16 mouse cellular contexts compared by ENCODE assay signal in the genomic region with DNA sequence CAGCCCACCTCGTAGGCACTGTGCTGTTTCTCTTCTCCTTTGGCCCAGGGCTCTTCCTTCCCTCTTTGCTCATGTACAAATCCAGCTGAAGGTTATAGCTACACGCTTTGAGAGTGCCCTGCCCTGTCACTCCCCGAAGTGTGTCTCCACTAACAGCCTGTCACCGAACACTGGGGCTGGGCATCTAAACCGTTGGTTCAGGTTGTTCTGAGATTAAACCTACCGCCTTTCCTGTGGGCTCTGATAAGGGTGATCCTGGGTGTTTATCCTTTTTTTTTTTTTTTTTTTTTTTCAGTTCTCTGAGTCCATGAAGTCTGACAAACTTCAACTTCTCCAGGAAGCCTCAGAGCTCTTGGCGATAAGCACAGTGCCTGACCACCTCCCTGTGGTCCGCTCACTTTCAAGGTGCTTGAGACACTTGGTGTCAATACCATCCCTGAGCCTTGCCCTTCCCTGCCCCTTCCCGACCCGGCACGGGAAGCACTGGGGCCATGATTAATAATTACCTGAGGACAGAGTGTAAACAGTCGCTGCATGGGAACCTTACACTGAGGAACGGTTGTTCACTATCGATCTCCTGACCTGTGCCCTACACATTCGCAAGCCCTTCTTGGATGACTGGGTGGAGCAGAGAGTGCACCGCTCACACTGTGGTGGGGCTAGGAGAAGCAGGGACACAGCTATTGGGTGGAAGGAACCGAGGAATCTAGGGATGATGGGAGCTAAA. TPM values are rescaled to one million over a fixed set of nuclear protein-coding genes. Genes with fewer than 3 reads are reported as not detected.
DNase-seq lines count a peak whose midpoint lies in the region; ATAC-seq lines count a peak whose summit lies in the region.
"Had no signal": no experiment of that assay in that cellular context is flagged by ENCODE, and none has a peak within 500 bp of the region (broad histone marks: within the 10 kb centered on the region; RNA-seq: fewer than 3 reads in every experiment).

No protein-coding gene starts in this region.

- no peaks in the 10 kb centered on the region for H3K9me3 ChIP-seq in midbrain, embryonic 16.5 days (replicated peaks; ENCODE audit: control insufficient read depth, low read length, poor library complexity, severe bottlenecking)
- H3K9me3 ChIP-seq: G1E had no signal

- H3K4me3 ChIP-seq in midbrain, embryonic 16.5 days (ENCODE audit: low read depth, low read length): no peak overlapping the region
- H3K4me3 ChIP-seq: myocyte had no signal

- no peak overlapping the region for H3K9ac ChIP-seq in midbrain, embryonic 16.5 days (ENCODE audit: low read depth, low read length)

- H3K27me3 ChIP-seq in midbrain, embryonic 16.5 days (ENCODE audit: control insufficient read depth, insufficient read depth, low read depth, low read length): no peaks in the 10 kb centered on the region

- H3K4me2 ChIP-seq in midbrain, embryonic 16.5 days (ENCODE audit: low read length): no peak overlapping the region

- ATAC-seq in megakaryocyte, adult 5-6 weeks (ENCODE audit: poor library complexity, severe bottlenecking): peak; percentile 38; the same call in 1 of the 2 replicates
- no peak for ATAC-seq in midbrain, embryonic 16.5 days
- ATAC-seq: forebrain, embryonic 14.5 days had no signal

- no peaks in the 10 kb centered on the region for H3K36me3 ChIP-seq in midbrain, embryonic 16.5 days (ENCODE audit: control insufficient read depth, insufficient read depth, low read length)
- H3K36me3 ChIP-seq: G1E had no signal

- no peak overlapping the region for H3K27ac ChIP-seq in midbrain, embryonic 16.5 days (ENCODE audit: low read length)

- DNase-seq in spleen, adult 12 weeks (ENCODE audit: low spot score): peak; percentile 61
- no peak for DNase-seq in spleen, adult 18-20 months
- DNase-seq in kidney, postnatal 14 days: peak; percentile 65
- DNase-seq in yolk sac, embryonic 10.5 days (ENCODE audit: low spot score): peak; percentile 89
- no peak for DNase-seq in thymus, postnatal 10 days (ENCODE audit: low spot score in 2 of 2)
- DNase-seq in heart, postnatal 14 days: no peak
- DNase-seq: cerebellum, adult 11 months; layer of hippocampus, adult 9-11 months; left cerebral cortex, postnatal 4 days had no signal

- no peaks in the 10 kb centered on the region for H3K4me1 ChIP-seq in midbrain, embryonic 16.5 days (ENCODE audit: control insufficient read depth, insufficient read depth, low read length)

- intact Hi-C loops in heart, postnatal 14 days (cut with DNase I): no loop called here

- WGBS in midbrain, embryonic 16.5 days: 92% methylated on average over 17 of the region's 17 CpGs

RNA-seq across cellular contexts. Expression of a gene that starts 12.2 kb away (rescaled TPM):
- total RNA-seq in megakaryocyte, adult 5-6 weeks (2015): 3.6 and 7.2 TPM in 2 replicates
- total RNA-seq in megakaryocyte, adult 5-6 weeks (2017): 5.4 and 14.4 TPM in 2 replicates
- 4.8 and 5.4 TPM in 2 replicates for polyA plus RNA-seq in midbrain, embryonic 16.5 days (2015; fragmentation: Nextera tagmentation; extraction: Ambion mirVana)
- 100 to 1,000 TPM; 397 to 446 TPM for total RNA-seq in heart, postnatal 14 days (2021)
- polyA plus RNA-seq: G1E had no signal

RNA-seq across cellular contexts. Expression of a gene that starts 52.0 kb away (rescaled TPM):
- total RNA-seq in megakaryocyte, adult 5-6 weeks (2015): not detected in 2 replicates
- not detected in 2 replicates for total RNA-seq in megakaryocyte, adult 5-6 weeks (2017)
- polyA plus RNA-seq in midbrain, embryonic 16.5 days (2015; fragmentation: Nextera tagmentation; extraction: Ambion mirVana): not detected in 2 replicates
- total RNA-seq in heart, postnatal 14 days (2021): not detected
- total RNA-seq: granulocyte monocyte progenitor cell, adult 5-6 weeks; heart, postnatal 4 days; left cerebral cortex, postnatal 4 days had no signal
- polyA plus RNA-seq: forebrain, embryonic 14.5 days; G1E; myocyte had no signal

Comparison
In these comparisons a context has a peak if more than half of its experiments do, and no peak if none do; other contexts are left out.
1. DNase-seq: peak in spleen, adult 12 weeks (single experiment), kidney, postnatal 14 days (single experiment) and yolk sac, embryonic 10.5 days (single experiment); none in spleen, adult 18-20 months (0 of 2), thymus, postnatal 10 days (0 of 2) and heart, postnatal 14 days (0 of 2).
2. RNA of a gene that starts 12.2 kb away (total RNA-seq): 397 to 446 TPM in heart, postnatal 14 days; 3.6 to 14.4 TPM in megakaryocyte, adult 5-6 weeks; every median in the first group is over 10 times any median in the second.